Mouse (Mus musculus) liver, embryonic 14.5 days (tissue): ENCODE measurements at regions not wholly inside any gene's neighbourhood (a gene's known extent, or its start where the extent isn't known, plus 50 kb on each side); places are given as distances from the start of the nearest gene placed in this dataset.

ENCODE experiments used
- ATAC-seq: fragments of 200-750 bp; cut with Nextera tagmentation; 2 replicates; pipeline ENCODE4 v1.8.0; 2017; ENCODE audit warnings: moderate number of reproducible peaks, mild to moderate bottlenecking, moderate library complexity; ENCODE audit not compliant: insufficient read depth
- DNase-seq, 3 experiments: peaks; one replicate each; pipeline ENCODE4 v3.0.0-alpha.2; 2012 to 2013; ENCODE audit warnings: low read depth in 3 of 3, low spot score in 3 of 3
- H3K27ac ChIP-seq: fragments of 300-500 bp; sonication (generic); 2 replicates; pipeline ENCODE4 v1.5.1; 2014; ENCODE audit warnings: moderate library complexity, mild to moderate bottlenecking, control low read depth, inconsistent platforms
- H3K27me3 ChIP-seq: fragments of 300-500 bp; sonication (generic); 2 replicates; pipeline ENCODE4 v1.6.1; 2014; ENCODE audit warnings: mild to moderate bottlenecking, low read length, moderate library complexity; ENCODE audit not compliant: control insufficient read depth, insufficient read depth
- H3K36me3 ChIP-seq: fragments of 300-500 bp; sonication (generic); replicated peaks from 2 replicates; pipeline ENCODE4 v1.6.1; 2014; ENCODE audit warnings: low read depth; ENCODE audit not compliant: control insufficient read depth, insufficient read depth
- H3K4me1 ChIP-seq, 2 experiments: fragments of 200-500 bp in 1 of 2; fragments of 300-500 bp in 1 of 2; sonication (generic) in 1 of 2; replicated peaks; 2 replicates each; pipeline ENCODE4 v1.6.1; 2012 to 2014; ENCODE audit warnings: antibody characterized with exemption in 1 of 2, inconsistent platforms in 1 of 2, low read length in 1 of 2; ENCODE audit not compliant: control insufficient read depth in 2 of 2, insufficient read depth in 2 of 2
- H3K4me2 ChIP-seq: fragments of 300-500 bp; sonication (generic); 2 replicates; pipeline ENCODE4 v1.6.1; 2014; ENCODE audit warnings: low read depth, mild to moderate bottlenecking, control low read depth, moderate library complexity
- H3K4me3 ChIP-seq, 2 experiments: fragments of 200-500 bp in 1 of 2; fragments of 300-500 bp in 1 of 2; sonication (generic) in 1 of 2; 2 replicates each; pipeline ENCODE4 v1.5.1; 2012 to 2014; ENCODE audit warnings: low read depth in 2 of 2, low read length in 2 of 2, mild to moderate bottlenecking in 2 of 2, control low read depth in 1 of 2, inconsistent platforms in 1 of 2, moderate library complexity in 1 of 2; ENCODE audit not compliant: insufficient read depth in 1 of 2
- H3K9ac ChIP-seq: fragments of 300-500 bp; sonication (generic); replicated peaks from 2 replicates; pipeline ENCODE4 v1.6.1; 2014; ENCODE audit warnings: mild to moderate bottlenecking, control low read depth, moderate library complexity
- H3K9me3 ChIP-seq: fragments of 300-500 bp; sonication (generic); 2 replicates; pipeline ENCODE4 v1.6.1; 2016; ENCODE audit warnings: low read length, mixed read lengths; ENCODE audit not compliant: control insufficient read depth
- CTCF ChIP-seq: IDR thresholded peaks from 2 replicates; pipeline ENCODE4 v1.5.1; 2016; ENCODE audit warnings: antibody characterized with exemption, low read depth, control low read depth
- EP300 ChIP-seq: IDR thresholded peaks from 2 replicates; pipeline ENCODE4 v1.6.1; 2016; ENCODE audit warnings: antibody characterized with exemption, low read depth
- WGBS: fragments of 180-500 bp; shearing (Covaris S2); extraction: QIAGEN DNeasy Blood & Tissue Kit; methylation state at CpG from one replicate; pipeline ENCODE4 v1.1.7; 2014; ENCODE audit not compliant: insufficient replicate concordance; 5-methylcytosine and 5-hydroxymethylcytosine counted together

- H3K27me3 ChIP-seq, result no peaks in the 10 kb centered on the region
- no peak overlapping the region for H3K4me3 ChIP-seq
- H3K4me1 ChIP-seq, result peaks cover 0 to 5% of the 10 kb centered on the region in 2 experiments; a peak in 2 of 4 replicates
- H3K9me3 ChIP-seq, result no peaks in the 10 kb centered on the region
- H3K4me2 ChIP-seq, result no peak overlapping the region
- H3K36me3 ChIP-seq, result no peaks in the 10 kb centered on the region
- ATAC-seq (no peak), DNase-seq (no peak)
- no peak overlapping the region for H3K9ac ChIP-seq
- TF ChIP-seq EP300 (no peak), CTCF (no peak)
- no peak overlapping the region for H3K27ac ChIP-seq
- WGBS, result 36% methylated on average over 5 of the region's 5 CpGs
Observed at GRCm38 (mm10) chr6:117567691-117568090, 273.3 kb upstream of the Zfp637 start.

GRCm38 (mm10) chr6:117569576-117570326 lies 271.2 kb upstream of the Zfp637 start:
- Histone ChIP-seq H3K9ac (no peak overlapping the region), H3K4me1 (peaks cover 0 to 5% of the 10 kb centered on the region in 2 experiments; a peak in 1 of 4 replicates), H3K4me3 (no peak overlapping the region), H3K9me3 (no peaks in the 10 kb centered on the region), H3K36me3 (no peaks in the 10 kb centered on the region), H3K4me2 (no peak overlapping the region), H3K27ac (no peak overlapping the region), H3K27me3 (no peaks in the 10 kb centered on the region)
- ATAC-seq, result no peak
- no peak for DNase-seq
- TF ChIP-seq CTCF (no peak), EP300 (no peak)
- WGBS, result 62% methylated on average over 11 of the region's 11 CpGs

GRCm38 (mm10) chr6:117570346-117570745 lies 270.6 kb upstream of the Zfp637 start:
- DNase-seq, result no peak

GRCm38 (mm10) chr6:117570791-117571190 lies 270.2 kb upstream of the Zfp637 start:
- no peak overlapping the region for H3K27ac ChIP-seq
- no peak overlapping the region for H3K9ac ChIP-seq
- peaks cover 0 to 5% of the 10 kb centered on the region in 2 experiments; a peak in 1 of 4 replicates for H3K4me1 ChIP-seq
- no peak for TF ChIP-seq CTCF
- no peak for TF ChIP-seq EP300
- no peak for ATAC-seq
- no peaks in the 10 kb centered on the region for H3K9me3 ChIP-seq
- WGBS, result 70% methylated on average over 4 of the region's 4 CpGs
- no peak overlapping the region for H3K4me2 ChIP-seq
- no peaks in the 10 kb centered on the region for H3K36me3 ChIP-seq
- H3K4me3 ChIP-seq, result no peak overlapping the region
- H3K27me3 ChIP-seq, result no peaks in the 10 kb centered on the region
- DNase-seq, result no peak

More at GRCm38 (mm10) chr6:117570346-117570745, 270.6 kb upstream of the Zfp637 start:
- H3K4me3 ChIP-seq, result no peak overlapping the region
- no peaks in the 10 kb centered on the region for H3K27me3 ChIP-seq
- no peak overlapping the region for H3K9ac ChIP-seq
- H3K4me2 ChIP-seq, result no peak overlapping the region
- peaks cover 0 to 5% of the 10 kb centered on the region in 2 experiments; a peak in 1 of 4 replicates for H3K4me1 ChIP-seq
- H3K9me3 ChIP-seq, result no peaks in the 10 kb centered on the region
- TF ChIP-seq CTCF, result no peak
- no peak for TF ChIP-seq EP300
- no peak overlapping the region for H3K27ac ChIP-seq
- no peaks in the 10 kb centered on the region for H3K36me3 ChIP-seq
- WGBS, result 53% methylated on average over 7 of the region's 7 CpGs
- ATAC-seq, result no peak

- no peak overlapping the region for H3K9ac ChIP-seq
- no peak for ATAC-seq
- no peaks in the 10 kb centered on the region for H3K36me3 ChIP-seq
- H3K4me2 ChIP-seq, result no peak overlapping the region
- H3K27me3 ChIP-seq, result no peaks in the 10 kb centered on the region
- H3K27ac ChIP-seq, result no peak overlapping the region
- no peaks in the 10 kb centered on the region for H3K9me3 ChIP-seq
- H3K4me1 ChIP-seq, result peaks cover 0 to 5% of the 10 kb centered on the region in 2 experiments; a peak in 1 of 4 replicates
- WGBS, result 81% methylated on average over 14 of the region's 14 CpGs
- no peak for DNase-seq
- H3K4me3 ChIP-seq, result no peak overlapping the region
- TF ChIP-seq CTCF, result no peak
- TF ChIP-seq EP300, result no peak
Observed at GRCm38 (mm10) chr6:117572006-117572405, 269.0 kb upstream of the Zfp637 start.
